Mouse (Mus musculus) spleen, postnatal 14 days (tissue): ENCODE results near the gene Olfr325.
"Not testable (repeated sequence)": the region's sequence is repeated elsewhere in the genome, so short reads cannot be mapped to it uniquely, and the experiment has no call there.

Source experiments
- DNase-seq, 2 experiments: peaks; one replicate each; pipeline ENCODE4 v3.0.0; 2021 to 2022; ENCODE audit warnings: low spot score in 2 of 2

Olfr325 gene

DNA sequence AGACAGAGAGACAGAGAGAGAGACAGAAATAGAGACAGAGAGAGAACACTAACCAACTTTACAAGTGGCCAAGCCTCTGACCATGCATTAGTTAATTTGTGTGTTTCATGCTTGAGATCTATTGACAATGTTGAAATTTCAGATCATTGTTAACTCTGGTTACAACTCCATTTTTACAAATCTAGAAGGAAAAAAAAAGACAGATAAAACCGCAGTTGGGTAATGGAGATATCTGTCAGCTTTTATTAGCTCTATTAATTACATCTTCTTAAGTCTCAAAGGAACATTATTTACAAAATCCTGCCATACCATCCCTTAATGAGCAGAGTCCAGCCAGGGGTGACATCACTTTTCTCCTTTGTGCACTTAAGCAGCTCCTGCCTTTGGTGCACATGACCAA lies at the start of gene Olfr325:
Olfr325 (plus strand) TSS at position 301 of the 400 bp plus-strand sequence.
- DNase-seq = no peak

DNA sequence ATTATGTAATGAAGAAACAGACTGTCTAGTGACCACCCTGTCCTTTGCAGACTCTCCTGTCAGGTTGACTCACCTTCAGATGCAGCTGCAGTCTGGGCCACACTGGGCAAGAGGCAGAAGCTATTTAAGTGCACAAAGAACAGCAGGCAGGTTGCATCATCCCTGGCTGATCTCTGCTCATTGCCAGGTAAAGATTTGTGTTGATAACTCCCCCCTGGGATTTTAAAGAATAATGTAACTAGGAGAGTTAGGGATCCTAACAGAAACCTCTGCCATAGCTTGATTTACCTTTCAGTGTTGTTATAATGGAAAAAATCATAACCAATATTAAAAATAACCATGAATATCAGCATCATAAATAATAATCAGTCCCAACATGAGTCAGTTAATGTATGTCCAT lies 42.8 kb upstream of the Olfr325 start, which contains the start of gene Olfr330:
Olfr330 (minus strand) TSS at position 101 of the 400 bp plus-strand sequence.
- not testable (repeated sequence) for DNase-seq

DNA sequence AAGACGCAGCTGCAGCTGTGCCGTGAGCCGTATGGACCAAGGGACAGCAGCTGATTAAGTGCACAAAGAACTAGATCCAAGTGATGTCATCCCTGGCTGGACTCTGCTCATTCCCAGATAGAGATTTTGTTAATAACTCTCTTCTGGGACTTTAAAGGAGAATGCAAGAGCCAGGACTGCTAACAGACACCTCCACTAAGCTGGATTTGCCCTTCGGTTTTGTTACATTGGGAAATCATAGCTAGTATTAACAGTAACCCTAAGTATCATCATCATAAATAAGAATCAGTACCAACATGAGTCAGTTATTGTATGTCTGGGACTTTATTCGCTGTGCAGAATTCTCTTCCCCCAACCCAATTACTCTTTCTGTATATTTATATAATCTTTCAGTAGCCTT lies 31.2 kb upstream of the Olfr325 start, which contains the start of gene Olfr329-ps:
Olfr329-ps (minus strand) TSS at position 101 of the 400 bp plus-strand sequence.
- no peak for DNase-seq

DNA sequence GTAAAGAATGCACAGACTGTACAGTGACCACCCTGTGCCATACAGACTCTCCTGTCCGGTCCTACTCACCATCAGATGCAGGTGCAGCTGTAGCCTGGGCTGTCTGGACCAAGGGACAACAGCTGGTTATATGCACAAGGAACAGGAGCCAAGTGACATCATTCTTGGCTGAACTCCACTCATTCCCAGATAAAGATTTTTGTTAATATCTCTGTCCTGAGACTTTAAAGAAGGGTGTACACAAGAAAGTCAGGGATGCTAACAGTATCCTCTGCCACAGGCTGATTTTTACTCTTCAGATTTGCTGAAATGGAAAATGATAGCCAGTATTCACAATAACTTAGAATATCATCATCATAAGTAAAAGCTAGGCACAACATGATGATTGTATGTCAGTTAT lies 22.0 kb upstream of the Olfr325 start, which contains the start of gene Olfr328:
Olfr328 (minus strand) TSS at position 101 of the 400 bp plus-strand sequence.
- DNase-seq = no peak

GRCm38 (mm10) chr11:58570405-58570804 lies 7.1 kb upstream of the Olfr325 start, which contains the start of gene Olfr224:
Olfr224 (minus strand) TSS chr11:58570553.
- no peak for DNase-seq

DNA sequence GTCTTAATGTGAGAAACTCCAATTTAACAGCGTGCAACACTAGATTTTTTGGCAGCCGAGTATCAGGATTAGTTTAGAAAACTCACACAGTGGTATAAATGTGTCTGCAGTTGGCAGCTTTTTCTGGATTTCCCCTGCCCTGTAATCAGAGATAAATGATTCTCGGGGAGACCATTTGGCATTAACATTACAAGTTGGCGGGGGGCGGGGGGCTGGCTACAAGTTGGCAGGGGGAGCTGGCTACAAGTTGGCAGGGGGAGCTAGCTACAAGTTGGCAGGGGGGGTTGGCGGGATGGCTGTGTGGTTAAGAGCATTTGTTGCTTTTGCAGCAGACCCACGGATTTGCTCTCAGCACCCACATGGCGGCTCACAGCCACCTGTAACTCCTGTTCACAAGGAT lies 1.1 kb downstream of the Olfr325 start:
- DNase-seq = no peak

- peak; percentile 46 to 63 for DNase-seq
Observed at GRCm38 (mm10) chr11:58587898-58588348, 10.4 kb downstream of the Olfr325 start.

DNA sequence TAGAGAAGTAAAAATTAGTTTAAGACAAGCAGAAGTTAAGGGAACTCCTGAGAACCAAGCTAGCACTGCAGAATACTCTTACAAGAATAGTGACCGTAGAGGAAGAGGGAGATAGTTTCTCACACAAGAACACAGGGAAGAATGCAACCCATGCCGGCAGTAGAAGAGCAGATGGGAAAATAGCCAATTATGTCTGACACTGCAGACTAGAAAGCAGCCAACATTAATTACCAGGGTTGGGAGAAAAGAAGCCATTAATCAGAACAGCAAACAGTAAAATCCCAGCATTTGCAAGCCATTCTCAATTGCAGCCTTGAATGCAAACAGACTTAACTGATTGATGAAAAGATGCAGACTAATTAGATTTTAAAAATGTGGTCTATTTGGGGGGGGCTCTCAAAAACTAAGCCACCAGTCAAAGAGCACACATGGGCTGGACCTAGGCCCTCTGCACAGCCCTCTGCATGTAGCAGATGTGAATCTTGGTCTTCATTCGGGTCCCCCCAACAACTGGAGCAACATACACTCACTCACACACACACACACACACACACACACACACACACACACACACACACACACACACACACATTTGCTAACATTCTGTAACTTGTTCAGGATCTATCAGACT lies 11.2 kb downstream of the Olfr325 start:
- no peak for DNase-seq

DNA sequence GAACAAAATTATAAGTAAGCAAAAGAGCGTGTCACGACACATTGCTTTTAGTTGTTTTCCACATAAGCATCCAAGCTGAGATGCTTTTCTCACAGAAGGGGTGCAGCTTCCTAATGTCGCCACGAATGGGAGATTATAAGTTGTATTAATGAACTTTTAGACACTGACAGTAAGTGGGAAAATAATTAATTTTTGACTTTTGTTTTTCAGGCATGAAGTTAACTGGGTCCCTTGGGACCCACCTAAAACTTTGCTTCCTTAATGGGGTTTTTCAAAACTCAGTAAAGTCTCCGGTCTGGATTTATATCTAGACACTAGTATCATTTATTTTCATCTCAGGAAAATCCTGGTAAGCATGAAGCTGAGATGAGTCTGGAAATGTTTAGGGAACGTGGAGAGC lies 17.3 kb downstream of the Olfr325 start, which contains the start of gene Olfr324:
Olfr324 (plus strand) TSS at position 301 of the 400 bp plus-strand sequence.
- DNase-seq = no peak

- DNase-seq = no peak
Observed at GRCm38 (mm10) chr11:58597837-58598236, 20.3 kb downstream of the Olfr325 start.

- no peak for DNase-seq
Observed at GRCm38 (mm10) chr11:58602062-58602461, 24.5 kb downstream of the Olfr325 start.

- DNase-seq = no peak
Observed at GRCm38 (mm10) chr11:58602800-58603560, 25.4 kb downstream of the Olfr325 start.

- DNase-seq = no peak
Observed at GRCm38 (mm10) chr11:58604688-58605087, 27.2 kb downstream of the Olfr325 start.

GRCm38 (mm10) chr11:58605228-58605627 lies 27.7 kb downstream of the Olfr325 start:
- no peak for DNase-seq

- DNase-seq = no peak
Observed at GRCm38 (mm10) chr11:58606177-58606919, 28.8 kb downstream of the Olfr325 start.

- no peak for DNase-seq
Observed at GRCm38 (mm10) chr11:58607030-58607429, 29.5 kb downstream of the Olfr325 start.

- DNase-seq = no peak
Observed at GRCm38 (mm10) chr11:58613359-58613758, 35.8 kb downstream of the Olfr325 start.

- DNase-seq = no peak
Observed at GRCm38 (mm10) chr11:58614526-58614925, 37.0 kb downstream of the Olfr325 start.

GRCm38 (mm10) chr11:58615975-58616374 lies 38.4 kb downstream of the Olfr325 start, which contains the start of gene 2210407C18Rik:
2210407C18Rik (minus strand) TSS chr11:58616075.
- DNase-seq = no peak

DNA sequence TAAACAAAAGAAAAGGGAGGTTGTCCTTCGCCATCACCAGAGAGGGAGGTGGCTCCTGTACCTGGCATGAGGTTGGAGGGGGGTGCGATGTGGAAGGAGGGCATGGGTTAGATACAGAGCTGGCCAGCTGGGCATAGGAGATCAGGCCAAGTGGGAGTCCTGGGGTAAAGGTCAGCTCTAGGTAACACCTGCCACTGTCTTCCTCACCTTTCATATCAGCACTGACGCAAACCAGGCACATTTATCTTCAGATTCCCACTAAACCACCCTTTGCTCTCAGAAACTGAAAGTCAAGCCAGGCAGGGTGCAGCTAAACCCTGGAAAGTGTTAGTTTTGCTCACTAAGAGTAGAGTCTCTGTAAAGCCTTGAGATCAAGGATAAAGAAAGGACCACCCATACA lies 40.8 kb downstream of the Olfr325 start:
- no peak for DNase-seq

DNA sequence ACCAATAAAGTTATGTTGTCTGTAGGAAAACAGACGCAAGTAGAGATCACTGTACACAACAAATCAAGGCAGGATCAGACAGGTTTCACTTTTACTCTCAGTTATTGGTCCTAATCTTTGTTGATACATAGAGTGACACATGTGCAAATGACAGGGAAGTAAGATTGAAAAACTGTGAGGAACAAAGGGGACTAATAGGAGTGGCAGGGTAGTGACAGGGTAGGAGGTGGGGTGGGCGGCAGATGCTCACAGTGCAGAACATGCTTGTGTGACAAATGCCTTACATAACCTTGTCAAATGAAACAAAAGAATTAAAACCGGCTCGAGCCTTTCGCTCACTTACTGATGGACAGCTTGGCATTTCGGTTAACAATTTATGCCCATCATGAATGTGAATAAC lies 41.3 kb downstream of the Olfr325 start:
- DNase-seq = no peak

- DNase-seq = no peak
Observed at GRCm38 (mm10) chr11:58626146-58626545, 48.6 kb downstream of the Olfr325 start.
